Mouse (Mus musculus) liver, adult 2 months (tissue): Measurements from ENCODE around the gene Dnajc6.

ENCODE experiments used
- CTCF ChIP-seq: fragments of 200-500 bp; IDR thresholded peaks from 2 replicates; pipeline ENCODE4 v1.5.1; 2011; ENCODE audit warnings: low read depth, low read length, control low read depth
- POLR2A ChIP-seq: fragments of 200-500 bp; IDR thresholded peaks from 2 replicates; pipeline ENCODE4 v1.6.1; 2011; ENCODE audit warnings: low read length, control low read depth; ENCODE audit not compliant: insufficient read depth; ENCODE audit errors: extremely low read depth

GRCm38 (mm10) chr4:101496534-101497237, at the start of gene Dnajc6:
- no peak for TF ChIP-seq POLR2A
- no peak for TF ChIP-seq CTCF
